Mouse (Mus musculus) liver, embryonic 11.5 days (tissue): ENCODE data around the gene Cldn4. TPM values are rescaled to one million over a fixed set of nuclear protein-coding genes. Genes with fewer than 3 reads are reported as not detected.
"Not testable (repeated sequence)": the region's sequence is repeated elsewhere in the genome, so short reads cannot be mapped to it uniquely, and the experiment has no call there.

Experiments used
- ATAC-seq: fragments of 200-750 bp; cut with Nextera tagmentation; replicated peaks from 2 replicates; pipeline ENCODE4 v1.8.0; 2017; ENCODE audit warnings: moderate number of reproducible peaks, mild to moderate bottlenecking, moderate TSS enrichment, moderate library complexity; ENCODE audit not compliant: low FRiP score
- DNase-seq: peaks from one replicate; pipeline ENCODE4 v3.0.0-alpha.2; 2017; ENCODE audit warnings: low spot score
- H3K27ac ChIP-seq: fragments of 300-500 bp; sonication (generic); 2 replicates; pipeline ENCODE4 v1.5.1; 2014; ENCODE audit warnings: mild to moderate bottlenecking, low read depth, low read length, control low read depth
- H3K27me3 ChIP-seq: fragments of 300-500 bp; sonication (generic); replicated peaks from 2 replicates; pipeline ENCODE4 v1.6.1; 2014; ENCODE audit warnings: low read length, mixed read lengths; ENCODE audit not compliant: control insufficient read depth, insufficient read depth
- H3K36me3 ChIP-seq: fragments of 300-500 bp; sonication (generic); 2 replicates; pipeline ENCODE4 v1.6.1; 2014; ENCODE audit warnings: mild to moderate bottlenecking, low read length, moderate library complexity, mixed read lengths; ENCODE audit not compliant: control insufficient read depth, insufficient read depth
- H3K4me1 ChIP-seq: fragments of 300-500 bp; sonication (generic); replicated peaks from 2 replicates; pipeline ENCODE4 v1.6.1; 2014; ENCODE audit warnings: low read length, mixed read lengths; ENCODE audit not compliant: control insufficient read depth, insufficient read depth
- H3K4me2 ChIP-seq: fragments of 300-500 bp; sonication (generic); 2 replicates; pipeline ENCODE4 v1.6.1; 2014; ENCODE audit warnings: mild to moderate bottlenecking, control low read depth, moderate library complexity
- H3K4me3 ChIP-seq: fragments of 300-500 bp; sonication (generic); 2 replicates; pipeline ENCODE4 v1.5.1; 2014; ENCODE audit warnings: low read depth, low read length, control low read depth
- H3K9ac ChIP-seq: fragments of 300-500 bp; sonication (generic); 2 replicates; pipeline ENCODE4 v1.6.1; 2014; ENCODE audit warnings: low read depth, low read length, control low read depth
- H3K9me3 ChIP-seq: fragments of 300-500 bp; sonication (generic); 2 replicates; pipeline ENCODE4 v1.6.1; 2016; ENCODE audit warnings: low read length, inconsistent platforms, mixed read lengths; ENCODE audit not compliant: control insufficient read depth
- WGBS: fragments of 180-500 bp; shearing (Covaris S2); extraction: QIAGEN DNeasy Blood & Tissue Kit; methylation state at CpG from one replicate; pipeline ENCODE4 v1.1.7; 2014; 5-methylcytosine and 5-hydroxymethylcytosine counted together
- polyA plus RNA-seq: library from polyadenylated mRNA; unstranded; fragments of >200 nt; fragmentation: Nextera tagmentation; extraction: Ambion mirVana; gene quantifications from 2 replicates; pipeline ENCODE4 v1.2.1, GENCODE M21; 2014

Cldn4 gene
- polyA plus RNA-seq, 1 experiment from 2014 or later: 3.7 TPM

DNA sequence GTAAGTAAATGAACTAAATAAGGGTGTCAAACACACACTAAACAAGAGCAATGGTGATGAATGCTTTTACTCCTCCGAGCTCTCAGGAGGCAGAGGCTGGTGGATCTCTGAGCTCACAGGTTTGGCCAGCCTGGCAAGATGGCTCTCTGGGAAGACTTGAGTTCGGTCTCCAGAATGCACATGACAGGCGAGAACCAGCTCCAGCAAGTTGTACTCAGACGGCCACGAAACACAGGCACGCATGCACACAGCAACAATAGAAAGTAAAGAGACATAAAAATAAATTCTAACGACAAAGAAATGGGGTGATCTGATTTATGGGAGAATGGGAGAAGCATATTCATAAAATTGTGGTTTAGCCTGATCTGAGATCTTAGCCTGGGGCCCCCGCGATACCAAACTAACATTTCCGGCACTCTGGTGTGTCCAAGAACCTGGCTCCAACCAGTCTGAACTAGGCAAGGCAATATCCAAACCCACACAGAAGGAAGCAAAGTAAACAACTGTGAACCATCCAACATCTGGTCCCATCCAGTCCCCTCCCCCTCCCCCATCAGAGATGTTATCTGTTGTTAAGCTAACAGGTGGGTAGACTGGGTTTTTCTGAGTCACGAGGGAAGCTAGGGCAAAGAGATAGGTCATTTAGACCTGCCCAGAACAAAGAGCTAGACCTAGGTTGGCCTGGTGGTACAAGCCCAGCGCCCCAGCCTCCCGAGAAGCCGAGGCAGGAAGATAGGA, 5.1 kb downstream of the Cldn4 start:
- ATAC-seq (peak; percentile 46), DNase-seq (no peak)
- Histone ChIP-seq H3K4me1 (peaks cover 4% of the 10 kb centered on the region), H3K4me3 (no peak overlapping the region), H3K9ac (no peak overlapping the region), H3K9me3 (no peaks in the 10 kb centered on the region), H3K27ac (no peak overlapping the region; the same call in 1 of the 2 replicates), H3K36me3 (no peaks in the 10 kb centered on the region), H3K4me2 (no peak overlapping the region), H3K27me3 (peaks cover 10% of the 10 kb centered on the region)
- 76% methylated on average over 14 of the region's 14 CpGs for WGBS

DNA sequence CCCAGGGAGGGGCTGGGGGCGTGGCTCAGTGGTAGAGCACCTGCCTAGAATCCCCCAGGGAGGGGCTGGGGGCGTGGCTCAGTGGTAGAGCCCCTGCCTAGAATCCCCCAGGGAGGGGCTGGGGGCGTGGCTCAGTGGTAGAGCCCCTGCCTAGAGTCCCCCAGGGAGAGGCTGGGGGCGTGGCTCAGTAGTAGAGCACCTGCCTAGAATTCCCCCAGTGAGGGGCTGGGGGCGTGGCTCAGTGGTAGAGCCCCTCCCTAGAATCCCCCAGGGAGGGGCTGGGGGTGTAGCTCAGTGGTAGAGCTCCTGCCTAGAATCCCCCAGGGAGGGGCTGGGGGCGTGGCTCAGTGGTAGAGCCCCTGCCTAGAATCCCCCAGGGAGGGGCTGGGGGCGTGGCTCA, 7.2 kb downstream of the Cldn4 start:
- not testable (repeated sequence) for H3K4me1 ChIP-seq, H3K36me3 ChIP-seq, H3K9ac ChIP-seq, H3K27me3 ChIP-seq, H3K4me2 ChIP-seq, H3K9me3 ChIP-seq, ATAC-seq, H3K4me3 ChIP-seq, H3K27ac ChIP-seq, DNase-seq
- 87% methylated on average over 2 of the region's 7 CpGs for WGBS

DNA sequence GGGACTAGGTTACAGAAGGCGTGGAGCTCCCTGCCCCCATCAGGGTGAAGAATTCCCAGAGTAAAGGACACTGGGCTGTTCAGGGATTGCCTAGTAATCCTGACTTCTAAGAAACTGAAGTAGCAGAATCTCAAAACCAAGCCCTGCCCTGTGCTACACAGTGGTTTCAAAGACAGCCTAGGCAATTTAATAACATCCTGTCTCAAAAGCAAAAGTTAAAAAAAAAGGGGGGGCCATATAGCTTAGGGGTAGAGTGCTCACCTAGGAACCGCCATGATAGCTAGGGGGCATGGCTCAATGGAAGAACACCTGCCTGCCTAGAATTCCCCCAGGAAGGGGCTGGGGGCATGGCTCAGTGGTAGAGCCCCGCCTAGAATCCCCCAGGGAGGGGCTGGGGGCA, 7.7 kb downstream of the Cldn4 start:
- Histone ChIP-seq H3K4me3 (no peak overlapping the region), H3K4me2 (no peak overlapping the region), H3K36me3 (no peaks in the 10 kb centered on the region), H3K27ac (no peak overlapping the region), H3K9me3 (no peaks in the 10 kb centered on the region), H3K9ac (no peak overlapping the region), H3K4me1 (no peaks in the 10 kb centered on the region), H3K27me3 (no peaks in the 10 kb centered on the region)
- WGBS: 65% methylated on average over 3 of the region's 3 CpGs
- ATAC-seq (no peak), DNase-seq (no peak)

DNA sequence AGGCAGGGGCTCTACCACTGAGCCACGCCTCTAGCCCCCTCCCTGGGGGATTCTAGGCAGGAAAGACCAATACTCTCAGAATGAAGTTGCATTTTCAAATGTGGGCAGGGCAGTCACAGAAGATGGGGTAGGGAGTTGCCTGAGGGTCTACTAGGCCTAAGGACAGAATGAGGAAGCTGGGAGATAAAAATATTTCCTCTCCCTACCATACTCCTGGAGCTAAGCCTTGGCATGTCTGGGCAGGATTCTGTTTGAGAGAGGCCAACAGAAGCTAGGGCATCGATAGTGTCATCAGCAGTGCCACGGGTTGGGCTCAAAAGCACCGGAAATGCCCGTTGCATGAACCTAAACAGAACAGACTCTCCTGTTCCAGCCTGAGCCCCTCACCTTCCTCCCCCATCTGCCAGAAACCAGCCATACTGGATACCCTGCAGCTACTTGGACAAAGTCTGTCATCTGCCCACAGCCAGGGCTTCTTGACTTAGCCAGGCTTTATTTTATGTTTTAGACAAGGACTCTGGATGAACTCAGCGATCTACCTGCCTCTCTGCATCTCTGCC, 10.0 kb downstream of the Cldn4 start:
- H3K36me3 ChIP-seq: no peaks in the 10 kb centered on the region
- no peak for ATAC-seq
- no peaks in the 10 kb centered on the region for H3K27me3 ChIP-seq
- H3K9ac ChIP-seq: no peak overlapping the region
- H3K4me3 ChIP-seq: no peak overlapping the region
- DNase-seq: no peak
- 0 out of 2 replicates have a peak, but pooled peaks cover 2% of the 10 kb centered on the region for H3K4me1 ChIP-seq
- no peak overlapping the region for H3K4me2 ChIP-seq
- no peaks in the 10 kb centered on the region for H3K9me3 ChIP-seq
- no peak overlapping the region for H3K27ac ChIP-seq
- WGBS: 73% methylated on average over 6 of the region's 6 CpGs

DNA sequence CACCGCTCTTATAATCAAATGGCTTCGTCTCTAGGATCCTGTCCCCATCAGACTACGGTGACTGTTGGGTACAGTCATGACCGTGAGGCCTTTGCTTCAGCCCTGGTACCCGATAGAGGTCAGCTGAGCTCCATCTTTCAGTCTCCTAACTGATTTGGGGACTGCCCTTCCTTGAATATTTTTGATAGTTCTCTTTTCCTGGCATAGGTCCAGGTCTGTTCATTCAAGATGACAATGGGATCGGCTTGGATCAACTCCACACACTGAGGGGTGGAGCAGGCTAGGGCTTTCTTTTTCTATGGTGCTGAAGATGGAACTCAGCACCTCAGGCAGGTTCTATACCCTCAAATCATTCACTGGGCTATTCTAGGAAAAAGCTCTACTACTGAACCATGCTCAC, 10.7 kb downstream of the Cldn4 start:
- Histone ChIP-seq H3K4me1 (0 out of 2 replicates have a peak, but pooled peaks cover 2% of the 10 kb centered on the region), H3K27ac (no peak overlapping the region), H3K9me3 (no peaks in the 10 kb centered on the region), H3K27me3 (no peaks in the 10 kb centered on the region), H3K36me3 (no peaks in the 10 kb centered on the region), H3K4me3 (no peak overlapping the region), H3K4me2 (no peak overlapping the region), H3K9ac (no peak overlapping the region)
- WGBS: 88% methylated on average over 6 of the region's 6 CpGs
- ATAC-seq (no peak), DNase-seq (no peak)

DNA sequence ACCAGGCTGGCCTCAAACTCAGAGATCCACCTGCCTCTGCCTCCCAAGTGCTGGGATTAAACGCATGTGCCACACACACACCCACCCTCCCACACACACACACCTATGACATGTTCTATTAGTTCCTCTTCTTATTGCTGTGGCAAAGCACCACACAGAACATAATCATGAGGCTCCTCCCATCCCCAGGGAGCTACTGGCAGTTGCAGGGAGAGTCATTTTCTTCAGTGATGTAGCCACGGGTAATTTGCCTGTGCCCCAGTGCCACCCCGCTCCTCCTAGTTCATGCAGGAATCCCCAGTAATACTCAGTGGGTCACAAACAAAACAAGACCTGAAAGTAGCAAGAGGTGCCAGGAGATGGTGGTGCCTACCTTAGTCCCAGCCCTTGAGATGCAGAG, 12.1 kb downstream of the Cldn4 start:
- Histone ChIP-seq H3K4me3 (no peak overlapping the region), H3K4me2 (no peak overlapping the region), H3K27ac (no peak overlapping the region), H3K36me3 (no peaks in the 10 kb centered on the region), H3K9ac (no peak overlapping the region), H3K27me3 (no peaks in the 10 kb centered on the region), H3K4me1 (0 out of 2 replicates have a peak, but pooled peaks cover 2% of the 10 kb centered on the region), H3K9me3 (no peaks in the 10 kb centered on the region)
- ATAC-seq: no peak
- DNase-seq: no peak
- WGBS: 82% methylated on average over 3 of the region's 3 CpGs

DNA sequence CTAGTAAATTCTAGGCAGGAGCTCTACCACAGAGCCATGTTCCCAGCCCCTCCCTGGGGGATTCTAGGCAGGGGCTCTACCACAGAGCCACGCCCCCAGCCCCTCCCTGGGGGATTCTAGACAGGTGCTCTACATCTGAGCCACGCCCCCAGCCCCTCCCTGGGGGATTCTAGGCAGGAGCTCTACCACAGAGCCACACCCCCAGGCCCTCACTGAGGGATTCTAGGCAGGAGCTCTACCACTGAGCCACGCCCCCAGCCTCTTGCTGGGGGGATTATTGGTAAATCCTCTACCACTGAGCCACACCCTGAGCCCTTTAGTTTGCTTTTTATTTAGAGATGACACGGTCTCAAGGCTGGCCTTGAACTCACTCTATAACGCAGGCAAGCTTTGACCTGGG, 13.0 kb downstream of the Cldn4 start:
- H3K27me3 ChIP-seq, H3K4me2 ChIP-seq, DNase-seq, H3K36me3 ChIP-seq, H3K4me3 ChIP-seq, H3K9me3 ChIP-seq, ATAC-seq, H3K4me1 ChIP-seq, H3K9ac ChIP-seq, H3K27ac ChIP-seq: not testable (repeated sequence)
- 84% methylated on average over 5 of the region's 5 CpGs for WGBS

DNA sequence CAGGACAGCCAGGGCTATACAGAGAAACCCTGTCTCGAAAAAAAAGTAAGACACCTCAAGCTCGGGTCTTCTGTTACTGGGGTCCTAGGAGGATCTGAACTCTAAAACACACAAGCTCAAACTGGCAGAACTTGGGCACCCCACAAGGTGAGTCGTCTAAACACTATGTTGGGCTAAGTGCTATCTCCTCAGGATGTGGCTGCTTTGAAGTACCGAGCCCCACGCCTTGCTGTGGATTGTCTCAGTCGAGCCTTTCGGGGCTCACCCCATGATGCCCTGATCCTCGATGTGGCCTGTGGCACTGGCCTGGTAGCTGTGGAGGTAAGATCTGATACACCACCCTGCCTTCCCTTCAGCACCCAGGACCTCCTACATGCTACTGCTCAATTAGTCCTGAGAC, 13.5 kb downstream of the Cldn4 start:
- Histone ChIP-seq H3K4me1 (0 out of 2 replicates have a peak, but pooled peaks cover 2% of the 10 kb centered on the region), H3K36me3 (no peaks in the 10 kb centered on the region), H3K27me3 (no peaks in the 10 kb centered on the region), H3K4me3 (no peak overlapping the region), H3K9ac (no peak overlapping the region), H3K9me3 (no peaks in the 10 kb centered on the region), H3K4me2 (peak overlapping the region; percentile 99), H3K27ac (no peak overlapping the region)
- no peak for DNase-seq
- ATAC-seq: no peak
- 79% methylated on average over 8 of the region's 8 CpGs for WGBS

DNA sequence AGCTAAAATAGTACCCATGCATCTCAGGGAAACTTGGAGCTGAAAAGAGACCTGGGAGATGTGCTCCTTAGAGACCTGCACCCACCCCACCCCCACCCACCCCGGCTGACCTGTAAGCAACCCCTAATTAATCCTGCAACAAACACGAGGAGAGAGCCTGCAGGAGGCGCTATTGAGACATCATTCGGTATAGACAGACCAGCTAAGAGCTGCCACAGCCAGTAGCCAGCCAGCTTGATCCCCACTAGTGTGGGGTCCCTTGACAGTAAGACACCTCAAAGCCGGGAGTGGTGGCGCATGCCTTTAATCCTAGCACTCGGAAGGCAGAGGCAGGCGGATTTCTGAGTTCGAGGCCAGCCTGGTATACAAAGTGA, 13.8 kb downstream of the Cldn4 start:
- ATAC-seq (peak; percentile 66), DNase-seq (peak; percentile 73)
- WGBS: 39% methylated on average over 9 of the region's 9 CpGs
- peak overlapping the region; percentile 76 for H3K4me3 ChIP-seq
- peak overlapping the region; percentile 99 for H3K4me2 ChIP-seq
- no peaks in the 10 kb centered on the region for H3K27me3 ChIP-seq
- H3K9ac ChIP-seq: peak overlapping the region; percentile 74
- H3K4me1 ChIP-seq: 0 out of 2 replicates have a peak, but pooled peaks cover 2% of the 10 kb centered on the region
- H3K9me3 ChIP-seq: no peaks in the 10 kb centered on the region
- peak overlapping the region; percentile 75; the same call in 1 of the 2 replicates for H3K27ac ChIP-seq
- H3K36me3 ChIP-seq: no peaks in the 10 kb centered on the region
